Mouse (Mus musculus) heart, adult 2 months (tissue): ENCODE measurements around the gene Chn2. TPM values are rescaled to one million over a fixed set of nuclear protein-coding genes. Genes with fewer than 3 reads are reported as not detected.

ENCODE experiments used
- DNase-seq, 2 experiments: peaks; one replicate each; pipeline ENCODE4 v3.0.0; 2021
- H3K27ac ChIP-seq: fragments of 200-600 bp; 2 replicates; pipeline ENCODE4 v1.8.1; 2022
- H3K27me3 ChIP-seq: fragments of 200-500 bp; 2 replicates; pipeline ENCODE4 v1.6.1; 2012; ENCODE audit warnings: mild to moderate bottlenecking, low read length, inconsistent platforms, mixed read lengths; ENCODE audit not compliant: control insufficient read depth, insufficient read depth
- H3K36me3 ChIP-seq: fragments of 200-500 bp; 2 replicates; pipeline ENCODE4 v1.6.1; 2012; ENCODE audit warnings: low read length, inconsistent platforms; ENCODE audit not compliant: control insufficient read depth, insufficient read depth
- H3K4me1 ChIP-seq: fragments of 200-500 bp; 2 replicates; pipeline ENCODE4 v1.6.1; 2011; ENCODE audit warnings: low read length; ENCODE audit not compliant: control insufficient read depth, insufficient read depth
- H3K4me3 ChIP-seq: fragments of 200-600 bp; 2 replicates; pipeline ENCODE4 v1.8.1; 2022
- H3K79me2 ChIP-seq: fragments of 200-500 bp; replicated peaks from 2 replicates; pipeline ENCODE4 v1.6.1; 2012; ENCODE audit warnings: mild to moderate bottlenecking, inconsistent platforms, low read length, moderate library complexity, mixed read lengths; ENCODE audit not compliant: control insufficient read depth, insufficient read depth
- H3K9ac ChIP-seq: fragments of 200-500 bp; 2 replicates; pipeline ENCODE4 v1.6.1; 2012; ENCODE audit warnings: low read depth, mild to moderate bottlenecking, control low read depth, inconsistent platforms, low read length, mixed read lengths
- CTCF ChIP-seq: fragments of 200-600 bp; IDR thresholded peaks from 2 replicates; pipeline ENCODE4 v1.8.1; 2022; ENCODE audit warnings: antibody characterized with exemption, mild to moderate bottlenecking, moderate library complexity
- EP300 ChIP-seq: fragments of 200-500 bp; IDR thresholded peaks from 2 replicates; pipeline ENCODE4 v1.6.1; 2011; ENCODE audit warnings: low read depth, low read length, control low read depth; ENCODE audit not compliant: insufficient read depth
- POLR2A ChIP-seq: fragments of 200-500 bp; IDR thresholded peaks from 2 replicates; pipeline ENCODE4 v1.6.1; 2011; ENCODE audit warnings: mild to moderate bottlenecking, low read depth, low read length, control low read depth; ENCODE audit not compliant: insufficient read depth
- WGBS: fragments of 180-500 bp; shearing (Covaris S2); methylation state at CpG from one replicate; pipeline ENCODE4 v1.1.7; 2018; 5-methylcytosine and 5-hydroxymethylcytosine counted together
- intact Hi-C: fragments of 180-260 bp; cut with DNase I; formaldehyde crosslinking; loops from one replicate; pipeline ENCODE4 v1.15.1; 2025
- polyA plus RNA-seq: library from polyadenylated mRNA; depleted of rRNA; stranded (reverse); fragments of >200 nt; gene quantifications from 2 replicates; pipeline ENCODE4 v1.2.3, GENCODE M21; 2012
- total RNA-seq, 2 experiments: library from RNA; stranded (reverse); gene quantifications; 2 replicates each; pipeline ENCODE4 v1.2.3; 2021

Gene Chn2
- total and polyA plus RNA-seq, 3 experiments, result 2.0 to 2.3 (median 2.3) TPM

- H3K36me3 ChIP-seq, result no peaks in the 10 kb centered on the region
- TF ChIP-seq EP300 (no peak), CTCF (no peak), POLR2A (no peak)
Observed at GRCm38 (mm10) chr6:54313071-54313470, 273.7 kb downstream of the Chn2 start.

GRCm38 (mm10) chr6:54318618-54319017, 279.3 kb downstream of the Chn2 start:
- H3K79me2 ChIP-seq, result no peaks in the 10 kb centered on the region
- DNase-seq, result no peak
- H3K4me3 ChIP-seq, result no peak overlapping the region
- TF ChIP-seq CTCF (no peak), POLR2A (no peak), EP300 (no peak)
- H3K4me1 ChIP-seq, result no peaks in the 10 kb centered on the region
- no peak overlapping the region for H3K9ac ChIP-seq
- no peaks in the 10 kb centered on the region for H3K27me3 ChIP-seq
- H3K36me3 ChIP-seq, result no peaks in the 10 kb centered on the region
- WGBS, result 90% methylated on average over 9 of the region's 9 CpGs
- H3K27ac ChIP-seq, result no peak overlapping the region
- intact Hi-C loops, result no loop called here

More at GRCm38 (mm10) chr6:54313071-54313470, 273.7 kb downstream of the Chn2 start:
- Histone ChIP-seq H3K4me1 (no peaks in the 10 kb centered on the region), H3K27me3 (no peaks in the 10 kb centered on the region), H3K4me3 (no peak overlapping the region), H3K9ac (no peak overlapping the region), H3K27ac (no peak overlapping the region), H3K79me2 (no peaks in the 10 kb centered on the region)
- WGBS, result 67% methylated on average over 2 of the region's 2 CpGs
- intact Hi-C loops, result no loop called here
- DNase-seq, result no peak

GRCm38 (mm10) chr6:54319198-54319597, 279.8 kb downstream of the Chn2 start:
- no peak for TF ChIP-seq EP300
- no peak for TF ChIP-seq POLR2A
- no peak for TF ChIP-seq CTCF
- H3K4me1 ChIP-seq, result no peaks in the 10 kb centered on the region
- intact Hi-C loops, result no loop called here
- DNase-seq, result no peak
- no peaks in the 10 kb centered on the region for H3K79me2 ChIP-seq
- no peaks in the 10 kb centered on the region for H3K36me3 ChIP-seq
- no peaks in the 10 kb centered on the region for H3K27me3 ChIP-seq
- H3K27ac ChIP-seq, result no peak overlapping the region
- no peak overlapping the region for H3K9ac ChIP-seq
- WGBS, result 77% methylated on average over 3 of the region's 3 CpGs
- H3K4me3 ChIP-seq, result no peak overlapping the region

- DNase-seq, result no peak
- Histone ChIP-seq H3K36me3 (no peaks in the 10 kb centered on the region), H3K9ac (no peak overlapping the region), H3K27me3 (no peaks in the 10 kb centered on the region), H3K79me2 (no peaks in the 10 kb centered on the region), H3K27ac (no peak overlapping the region), H3K4me1 (no peaks in the 10 kb centered on the region), H3K4me3 (no peak overlapping the region)
- TF ChIP-seq CTCF, result no peak
- no peak for TF ChIP-seq POLR2A
- no peak for TF ChIP-seq EP300
- 87% methylated on average over 1 of the region's 1 CpGs for WGBS
- intact Hi-C loops, result no loop called here
Observed at GRCm38 (mm10) chr6:54320236-54320635, 280.9 kb downstream of the Chn2 start.

- peak within 1 kb of the TSS; percentile 55 for H3K4me3 ChIP-seq
- H3K27me3 ChIP-seq, result no peaks in the 10 kb centered on the region
- no peak for TF ChIP-seq POLR2A
- TF ChIP-seq CTCF, result no peak
- TF ChIP-seq EP300, result no peak
- 23% methylated on average over 3 of the region's 3 CpGs for WGBS
- no peak within 1 kb of the TSS for H3K27ac ChIP-seq
- H3K79me2 ChIP-seq, result no peaks in the 10 kb centered on the region
- H3K4me1 ChIP-seq, result no peaks in the 10 kb centered on the region
- no peak for DNase-seq
- no peaks in the 10 kb centered on the region for H3K36me3 ChIP-seq
- peak within 1 kb of the TSS; percentile 5 for H3K9ac ChIP-seq
- intact Hi-C loops, result loop anchor here (5.0 kb wide), 1 partner anchor 73 kb away; no protein-coding TSS in a partner anchor
Observed at GRCm38 (mm10) chr6:54325246-54325885, 286.0 kb downstream of the Chn2 start, which contains the start of gene Prr15. Gene Prr15 (plus strand): TSS chr6:54325835.

- DNase-seq, result peak; percentile 57 to 63
- intact Hi-C loops, result loop anchor here (5.0 kb wide), 1 partner anchor 75 kb away; no protein-coding TSS in a partner anchor
- peak overlapping the region; percentile 13 for H3K9ac ChIP-seq
- H3K27ac ChIP-seq, result peak overlapping the region; percentile 40; the same call in 1 of the 2 replicates
- TF ChIP-seq CTCF, result no peak
- no peak for TF ChIP-seq POLR2A
- no peak for TF ChIP-seq EP300
- H3K4me3 ChIP-seq, result peak overlapping the region; percentile 55
- H3K36me3 ChIP-seq, result no peaks in the 10 kb centered on the region
- H3K4me1 ChIP-seq, result no peaks in the 10 kb centered on the region
- 2% methylated on average over 53 of the region's 53 CpGs for WGBS
- no peaks in the 10 kb centered on the region for H3K27me3 ChIP-seq
- H3K79me2 ChIP-seq, result no peaks in the 10 kb centered on the region
Observed at GRCm38 (mm10) chr6:54326671-54327625, 287.6 kb downstream of the Chn2 start.
